Mouse (Mus musculus) brain, embryonic 14.5 days (tissue): Measurements from ENCODE around the gene Clec11a.

Experiments
- CTCF ChIP-seq: fragments of 200-500 bp; IDR thresholded peaks from 2 replicates; pipeline ENCODE4 v1.5.1; 2012; ENCODE audit warnings: inconsistent platforms, mild to moderate bottlenecking, moderate library complexity, borderline replicate concordance; ENCODE audit not compliant: insufficient read depth, insufficient read length; ENCODE audit errors: extremely low read depth
- POLR2A ChIP-seq: fragments of 200-500 bp; IDR thresholded peaks from 2 replicates; pipeline ENCODE4 v1.6.1; 2012; ENCODE audit warnings: mild to moderate bottlenecking, inconsistent platforms, borderline replicate concordance; ENCODE audit not compliant: poor library complexity, insufficient read depth, insufficient read length, severe bottlenecking; ENCODE audit errors: extremely low read depth

GRCm38 (mm10) chr7:44312484-44312883 is 5.8 kb upstream of the Clec11a start:
- TF ChIP-seq CTCF: no peak
- TF ChIP-seq POLR2A: no peak
